Mouse (Mus musculus): Measurements from ENCODE around the gene Fam221b.
A peak's percentile ranks its signal among the peaks of the same experiment; 100 is the strongest.

Fam221b gene

GRCm38 (mm10) chr4:43668782-43669427 is at the start of gene Fam221b, which contains the start of gene Tmem8b:
TSS of gene Fam221b (minus strand) at chr4:43669145.
TSS of gene Tmem8b (plus strand) at chr4:43668971.
- peak; percentile 86 for DNase-seq (ENCODE audit: low spot score)

GRCm38 (mm10) chr4:43713652-43714219 is 44.8 kb upstream of the Fam221b start:
- no peak for DNase-seq (ENCODE audit: low spot score)

- peak; percentile 42 for DNase-seq (ENCODE audit: low spot score)
Measured at GRCm38 (mm10) chr4:43711821-43712220, 42.9 kb upstream of the Fam221b start.

- DNase-seq (ENCODE audit: low spot score) = no peak
Measured at GRCm38 (mm10) chr4:43709869-43710268, 40.9 kb upstream of the Fam221b start, which contains the start of gene Olfr71. TSS of gene Olfr71 (minus strand) at chr4:43710255.

GRCm38 (mm10) chr4:43705991-43706390 is 37.0 kb upstream of the Fam221b start:
- DNase-seq (ENCODE audit: low spot score) = no peak

- DNase-seq (ENCODE audit: low spot score) = no peak
Measured at GRCm38 (mm10) chr4:43703851-43704250, 34.9 kb upstream of the Fam221b start.

GRCm38 (mm10) chr4:43703439-43703838 is 34.5 kb upstream of the Fam221b start:
- no peak for DNase-seq (ENCODE audit: low spot score)

- no peak for DNase-seq (ENCODE audit: low spot score)
Measured at GRCm38 (mm10) chr4:43700707-43701106, 31.8 kb upstream of the Fam221b start, which contains the start of gene Olfr70. TSS of gene Olfr70 (minus strand) at chr4:43700807.

GRCm38 (mm10) chr4:43696561-43696960 is 27.6 kb upstream of the Fam221b start:
- no peak for DNase-seq (ENCODE audit: low spot score)

GRCm38 (mm10) chr4:43695249-43695671 is 26.3 kb upstream of the Fam221b start:
- DNase-seq (ENCODE audit: low spot score) = no peak

GRCm38 (mm10) chr4:43694439-43695248 is 25.7 kb upstream of the Fam221b start:
- DNase-seq (ENCODE audit: low spot score) = no peak

- DNase-seq (ENCODE audit: low spot score) = no peak
Measured at GRCm38 (mm10) chr4:43693806-43694241, 24.9 kb upstream of the Fam221b start.

GRCm38 (mm10) chr4:43691026-43691425 is 22.1 kb upstream of the Fam221b start:
- no peak for DNase-seq (ENCODE audit: low spot score)

GRCm38 (mm10) chr4:43690021-43690420 is 21.1 kb upstream of the Fam221b start:
- DNase-seq (ENCODE audit: low spot score) = no peak

- no peak for DNase-seq (ENCODE audit: low spot score)
Measured at GRCm38 (mm10) chr4:43679416-43680043, 10.6 kb upstream of the Fam221b start.

- no peak for DNase-seq (ENCODE audit: low spot score)
Measured at GRCm38 (mm10) chr4:43678541-43678940, 9.6 kb upstream of the Fam221b start.

- no peak for DNase-seq (ENCODE audit: low spot score)
Measured at GRCm38 (mm10) chr4:43675608-43676007, 6.7 kb upstream of the Fam221b start.

- no peak for DNase-seq (ENCODE audit: low spot score)
Measured at GRCm38 (mm10) chr4:43674974-43675373, 6.0 kb upstream of the Fam221b start.

- no peak for DNase-seq (ENCODE audit: low spot score)
Measured at GRCm38 (mm10) chr4:43673703-43674102, 4.8 kb upstream of the Fam221b start.

- peak; percentile 73 for DNase-seq (ENCODE audit: low spot score)
Measured at GRCm38 (mm10) chr4:43672070-43672469, 3.1 kb upstream of the Fam221b start.

- no peak for DNase-seq (ENCODE audit: low spot score)
Measured at GRCm38 (mm10) chr4:43669428-43669794, 466 bp upstream of the Fam221b start.

GRCm38 (mm10) chr4:43666412-43666811 is 2.5 kb downstream of the Fam221b start:
- no peak for DNase-seq (ENCODE audit: low spot score)
